Mouse (Mus musculus) spleen, adult 18-20 months (tissue): ENCODE measurements around the gene Pappa2.
A peak's percentile ranks its signal among the peaks of the same experiment; 100 is the strongest.

ENCODE experiments used
- DNase-seq, 2 experiments: peaks; one replicate each; pipeline ENCODE4 v3.0.0; 2022; ENCODE audit warnings: mixed read lengths in 2 of 2

Gene Pappa2

DNA sequence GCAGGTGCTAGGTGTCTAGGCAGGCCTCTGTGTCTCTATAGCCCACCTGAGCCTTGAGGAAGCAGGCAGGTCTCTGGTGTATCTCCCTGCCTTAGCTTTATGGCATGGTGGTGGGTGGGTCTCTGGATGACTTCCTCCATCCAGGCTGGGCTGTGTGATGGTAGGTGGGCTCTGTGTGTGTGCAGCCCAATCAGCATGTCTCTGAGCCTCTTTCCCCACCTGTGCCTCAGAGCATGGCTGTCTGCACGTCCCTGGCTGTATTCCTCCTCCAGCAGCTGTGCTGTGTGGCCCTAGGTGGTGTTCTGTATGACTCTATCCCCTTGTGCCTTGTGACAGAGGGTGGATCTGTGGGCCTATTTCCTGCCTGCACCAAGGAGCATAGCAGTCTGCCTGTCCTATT is at the start of gene Pappa2:
Gene Pappa2 (minus strand): TSS at position 101 of the 400 bp plus-strand sequence.
- DNase-seq = no peak

DNA sequence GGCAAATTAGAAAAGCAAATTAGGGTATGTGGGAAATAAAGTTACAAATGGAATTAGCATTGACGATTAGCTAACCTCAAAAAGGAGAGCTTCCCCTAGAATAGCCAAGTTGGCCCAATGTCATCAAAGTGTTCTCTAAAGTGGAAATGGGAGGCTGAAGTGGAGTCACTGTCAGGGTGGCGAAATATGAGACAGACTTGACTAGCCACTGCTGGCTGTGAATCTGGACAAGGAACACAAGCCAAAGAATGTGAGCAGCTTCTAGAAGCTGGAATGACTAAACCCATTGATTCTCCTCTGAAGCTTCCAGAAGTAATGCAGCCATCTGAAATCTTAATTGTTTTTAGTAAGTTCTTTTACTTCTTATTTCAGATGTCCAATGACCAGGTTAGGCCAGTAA is 48.8 kb upstream of the Pappa2 start:
- no peak for DNase-seq

DNA sequence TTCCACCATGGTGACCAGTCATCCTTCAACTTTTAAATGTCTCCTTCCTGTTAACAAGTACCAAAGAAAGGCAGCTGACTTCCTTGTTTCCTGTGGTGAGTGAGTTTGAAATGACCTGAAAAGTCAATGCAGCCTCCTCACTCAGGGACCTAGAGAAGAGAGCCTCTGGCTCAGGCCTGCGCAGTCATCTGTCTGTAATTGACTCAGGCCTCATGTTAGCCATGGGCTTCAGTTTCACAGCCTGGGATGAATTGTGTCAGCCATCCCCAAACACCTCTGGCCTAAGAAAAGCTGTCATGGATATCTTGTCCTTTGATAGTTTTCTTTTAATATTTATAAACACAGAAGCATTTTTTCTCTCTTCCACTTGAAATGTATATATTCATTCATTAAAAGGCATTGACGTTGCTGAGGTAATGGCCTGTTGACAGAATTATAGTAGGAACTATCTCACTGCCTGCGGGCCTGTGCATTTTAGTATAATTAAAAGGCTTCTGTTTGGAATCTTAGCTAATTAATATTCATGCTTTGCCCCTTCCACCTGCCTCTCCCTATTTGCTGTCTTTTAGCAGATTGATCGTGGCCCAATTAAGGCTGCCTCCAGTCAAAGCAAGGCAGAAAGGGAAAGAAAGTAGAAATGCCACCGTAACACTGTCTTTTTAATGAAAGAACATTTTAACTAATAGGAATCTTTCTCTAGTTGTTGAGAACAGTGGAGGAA is 34.8 kb upstream of the Pappa2 start:
- no peak for DNase-seq

DNA sequence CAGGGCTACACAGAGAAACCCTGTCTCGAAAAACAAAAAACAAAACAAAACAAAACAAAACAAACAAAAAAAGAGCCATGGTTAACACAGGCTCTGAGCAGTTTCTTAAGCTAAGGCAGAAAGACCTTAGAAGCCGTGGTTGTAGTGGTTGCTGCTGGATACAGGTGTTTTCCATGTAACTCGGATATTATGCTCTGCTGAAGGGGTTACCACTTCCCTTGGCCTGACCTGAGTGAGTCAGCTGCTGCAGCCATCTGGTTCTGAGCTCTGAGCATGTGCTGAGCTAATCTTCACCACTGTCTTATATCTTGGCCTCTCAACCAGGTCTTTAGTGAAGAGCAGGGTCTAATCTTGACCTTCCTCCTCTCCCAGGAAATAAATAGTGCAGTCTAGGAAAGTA is 6.8 kb upstream of the Pappa2 start:
- DNase-seq = no peak

DNA sequence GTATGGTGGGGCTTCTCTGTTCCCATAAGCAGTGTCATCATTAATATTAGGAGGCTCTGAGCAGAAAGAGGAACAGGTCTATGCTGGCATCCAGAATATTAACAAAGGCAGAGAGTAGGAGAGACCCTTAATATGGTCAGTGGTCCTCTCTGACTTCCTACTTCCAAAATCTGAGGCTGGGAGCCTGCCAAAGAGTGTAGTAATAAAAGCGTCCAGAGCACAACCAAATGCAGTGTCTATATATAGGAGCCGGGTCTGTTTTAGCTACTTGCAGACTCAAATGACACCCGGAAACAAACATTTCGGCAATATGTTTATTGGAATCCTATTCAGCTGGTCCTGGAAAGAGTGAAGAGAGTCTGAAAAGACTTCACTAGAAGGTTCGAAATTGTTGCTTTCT is 17.9 kb downstream of the Pappa2 start:
- DNase-seq = no peak

DNA sequence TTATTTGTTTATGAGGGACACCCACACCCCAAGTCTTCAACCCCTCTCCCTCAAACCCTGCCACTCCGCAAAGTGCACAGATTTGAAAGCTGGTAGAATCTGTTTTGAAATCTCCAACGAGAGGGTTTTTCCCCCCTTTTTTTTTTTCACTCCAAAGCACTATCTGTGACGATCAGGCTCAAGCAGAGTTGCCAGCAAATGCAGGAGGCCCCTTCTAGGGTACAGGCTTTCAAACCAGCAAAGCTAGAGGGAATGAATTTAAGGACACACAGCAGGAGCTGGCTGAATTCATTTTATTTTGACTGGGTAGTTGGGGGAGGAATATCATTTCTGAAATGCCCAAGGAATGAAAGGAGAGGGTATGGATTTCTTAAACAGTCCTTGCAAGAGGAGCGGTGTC is 19.3 kb downstream of the Pappa2 start:
- DNase-seq = no peak

DNA sequence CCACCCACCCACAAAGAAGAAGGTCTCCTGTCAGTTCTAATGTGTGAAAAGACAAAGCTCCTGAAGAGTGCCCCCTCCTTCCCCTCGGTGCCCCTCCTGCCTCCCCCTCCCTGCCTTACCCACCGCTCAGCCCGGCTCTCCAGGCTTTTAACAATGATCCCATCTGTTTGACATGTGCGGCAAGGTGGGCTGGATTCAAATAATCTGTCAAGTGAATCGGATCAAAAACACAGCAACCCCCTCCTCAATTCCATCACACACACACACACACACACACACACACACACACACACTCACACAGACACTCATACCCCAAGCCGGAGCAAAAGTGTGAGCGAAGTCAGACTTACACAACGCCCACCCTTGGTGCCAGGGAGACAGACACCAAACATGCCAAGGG is 19.7 kb downstream of the Pappa2 start:
- DNase-seq = no peak

DNA sequence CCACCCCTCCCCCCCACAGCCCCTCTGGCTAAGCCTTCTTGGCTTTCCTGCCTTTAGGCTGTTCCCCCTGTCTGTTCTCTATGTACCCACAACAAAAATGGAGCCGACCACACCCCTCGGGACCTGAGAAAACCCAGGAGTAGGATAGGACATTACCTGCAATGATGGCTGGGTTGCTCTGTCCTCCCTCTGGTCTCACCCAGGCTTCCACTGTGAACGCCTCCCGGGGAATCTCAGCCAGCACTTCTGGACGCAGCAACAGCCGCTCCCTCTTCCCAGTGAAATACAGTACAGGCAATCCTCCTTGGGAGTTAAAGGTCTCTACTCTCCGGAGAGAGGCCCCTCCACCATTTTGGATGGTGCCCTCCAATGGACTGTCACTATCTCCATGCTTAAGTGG is 23.9 kb downstream of the Pappa2 start:
- no peak for DNase-seq

DNA sequence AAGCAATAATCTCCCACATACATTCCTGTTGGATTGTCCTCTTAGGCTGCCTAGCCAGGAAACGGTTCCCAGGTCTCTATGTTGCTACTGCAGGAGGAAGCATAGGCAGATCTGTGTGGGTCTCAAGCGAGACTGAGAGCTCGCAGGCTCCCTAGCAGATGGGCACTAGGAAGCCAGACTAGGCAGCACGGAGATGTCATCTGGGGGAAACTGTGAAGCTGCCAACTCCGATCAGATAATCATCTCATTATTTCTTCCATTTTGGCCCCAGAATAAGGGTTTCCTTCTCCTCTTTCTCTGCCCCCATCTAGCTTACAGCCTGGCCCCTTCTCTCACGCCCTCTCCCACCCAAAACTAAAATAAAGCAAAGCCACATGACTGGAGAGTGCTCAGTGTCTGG is 25.5 kb downstream of the Pappa2 start:
- DNase-seq = no peak

DNA sequence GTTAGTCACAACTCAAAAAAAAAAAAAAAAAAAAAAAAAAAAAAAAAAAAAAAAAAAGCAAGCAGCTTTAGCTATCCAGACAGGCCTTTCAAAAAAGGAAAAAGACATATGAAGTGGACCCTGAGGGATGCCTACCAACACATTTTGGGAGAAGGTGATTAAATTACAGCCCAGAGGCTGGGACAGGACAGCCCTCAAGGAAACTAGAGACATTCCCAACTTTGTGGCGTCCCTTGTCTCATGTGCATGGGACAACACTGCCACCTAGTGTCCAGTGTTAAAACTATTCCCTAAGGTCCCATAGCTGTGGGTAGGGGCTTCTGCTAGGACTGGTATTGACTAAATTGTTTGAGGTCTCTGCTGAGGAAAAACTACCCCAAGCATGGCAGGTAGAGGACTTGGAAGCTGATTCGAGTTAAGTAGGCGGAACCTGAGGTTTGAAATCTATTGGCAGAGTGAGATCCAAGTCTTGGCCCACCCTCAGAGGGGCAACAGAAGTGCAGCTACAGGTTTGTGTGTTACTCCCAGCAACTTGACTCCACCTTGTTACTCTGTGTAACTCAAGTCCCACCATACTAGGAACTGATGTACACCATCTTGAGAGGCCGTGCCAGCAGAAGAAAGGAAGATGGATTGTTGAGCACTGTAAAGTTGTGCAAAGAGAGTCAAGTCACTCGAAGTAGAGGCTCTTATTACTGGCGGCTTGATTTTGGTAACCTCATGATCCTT is 26.6 kb downstream of the Pappa2 start:
- peak in 1 of 2 experiments; percentile 19 for DNase-seq

DNA sequence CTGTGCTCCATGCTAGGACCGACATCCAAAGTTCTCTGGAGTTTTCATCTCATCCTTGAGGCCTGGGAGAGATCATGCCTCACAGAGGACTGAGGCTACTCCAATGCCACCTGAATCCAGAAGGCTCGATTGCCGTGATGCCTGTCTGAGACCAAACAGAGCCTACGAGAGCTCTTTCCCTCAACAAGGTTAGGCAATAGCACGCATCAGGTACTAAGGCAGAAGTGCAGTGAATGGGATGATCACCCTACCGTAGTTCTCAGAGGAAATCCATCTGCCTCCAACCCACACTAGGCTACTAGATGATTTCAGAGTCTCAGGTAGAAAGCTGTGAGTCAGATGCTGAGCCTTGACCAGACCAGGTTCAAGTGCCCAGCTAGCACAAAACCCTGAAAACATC is 31.2 kb downstream of the Pappa2 start:
- DNase-seq = no peak

DNA sequence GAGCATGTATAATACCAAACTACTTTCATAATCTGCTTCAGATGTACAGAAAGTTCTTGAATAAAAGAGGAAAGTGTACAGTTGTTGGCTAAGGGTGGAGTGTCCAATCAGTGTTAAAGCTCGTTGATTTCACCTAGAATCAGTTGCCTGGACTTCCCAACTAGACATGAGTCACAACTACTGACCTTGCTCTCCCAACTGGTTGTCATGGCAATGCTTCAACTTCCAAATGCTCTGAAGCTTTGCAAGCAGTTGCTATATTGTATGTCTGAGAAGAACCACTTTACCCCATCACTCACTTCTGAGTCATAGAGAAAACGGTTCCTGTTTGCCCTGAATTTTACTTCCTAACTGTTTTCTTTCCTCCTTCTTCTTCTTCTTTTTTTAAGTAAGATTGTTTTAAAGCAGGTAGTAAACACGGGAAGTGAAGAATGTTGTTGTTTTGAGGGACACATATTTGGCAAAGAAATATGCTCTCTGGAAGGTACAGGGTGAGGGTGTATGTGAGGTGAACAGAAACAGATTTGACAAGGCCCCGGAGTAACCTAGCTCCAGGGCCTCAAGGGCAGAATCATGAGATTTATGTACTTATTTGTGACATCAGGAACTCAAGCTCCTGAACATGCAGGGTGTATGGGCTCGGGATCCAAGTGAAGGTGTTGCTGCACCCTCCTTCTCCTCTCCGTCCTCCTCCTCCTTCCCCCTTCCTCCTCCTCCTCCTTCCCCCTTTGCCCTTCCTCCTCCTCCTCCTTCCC is 32.1 kb downstream of the Pappa2 start:
- DNase-seq = no peak

DNA sequence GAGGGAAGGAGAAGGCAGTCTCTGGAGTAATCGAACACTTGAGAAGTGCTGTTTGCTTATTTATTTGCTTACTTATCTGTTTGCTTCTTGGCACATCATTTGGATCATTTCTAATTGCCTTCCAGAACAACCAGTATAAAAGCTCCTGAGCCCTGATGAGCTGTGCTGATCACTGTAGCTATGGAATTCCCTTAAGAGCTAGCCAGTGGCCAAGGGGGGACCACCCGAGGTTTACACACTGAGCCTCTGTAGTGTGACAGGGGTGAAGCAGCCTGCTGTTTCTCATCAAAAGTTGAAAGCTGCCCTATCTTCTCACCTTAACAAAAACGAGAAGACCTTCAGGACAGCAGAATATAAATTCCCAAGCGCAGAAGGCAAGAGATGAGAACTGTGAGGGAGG is 35.4 kb downstream of the Pappa2 start:
- DNase-seq = no peak

DNA sequence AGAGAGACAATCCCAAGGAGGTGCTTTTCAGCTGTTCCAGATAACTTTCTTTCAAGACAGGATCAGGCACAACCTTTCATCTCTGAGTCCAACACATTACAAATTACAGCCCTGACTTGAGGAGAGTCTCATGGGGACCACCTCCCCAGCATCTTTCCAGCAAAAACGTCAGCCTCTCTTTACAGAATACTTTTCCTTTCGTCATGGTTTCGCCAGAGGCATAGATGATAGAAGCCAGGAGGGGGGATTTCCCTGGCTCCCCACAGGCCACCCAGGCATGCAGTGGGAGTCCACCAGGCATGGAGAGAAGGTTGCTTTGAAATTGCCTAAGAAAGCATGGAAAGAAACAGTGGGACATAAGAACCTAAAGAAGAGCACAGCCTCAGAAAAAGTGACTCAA is 37.4 kb downstream of the Pappa2 start:
- no peak for DNase-seq

DNA sequence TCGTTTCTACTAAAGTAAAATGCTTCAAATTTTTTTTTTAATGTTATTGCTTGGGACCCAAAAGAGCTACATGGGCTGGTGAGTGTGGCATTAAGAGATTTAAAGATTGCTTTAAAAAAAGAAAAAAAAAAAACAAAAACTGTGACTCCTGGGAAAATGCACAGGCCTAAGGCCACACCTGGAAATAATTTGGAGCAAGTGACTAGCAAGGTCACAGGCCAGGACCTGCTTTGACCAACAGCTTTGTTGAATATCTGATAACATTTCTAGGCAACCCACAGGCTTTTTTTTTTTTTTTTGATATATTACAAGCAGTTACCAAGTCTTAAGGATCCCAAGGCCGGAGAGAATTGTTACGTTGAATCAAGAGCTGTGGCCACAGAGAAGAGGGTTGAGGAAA is 39.3 kb downstream of the Pappa2 start:
- DNase-seq = no peak

DNA sequence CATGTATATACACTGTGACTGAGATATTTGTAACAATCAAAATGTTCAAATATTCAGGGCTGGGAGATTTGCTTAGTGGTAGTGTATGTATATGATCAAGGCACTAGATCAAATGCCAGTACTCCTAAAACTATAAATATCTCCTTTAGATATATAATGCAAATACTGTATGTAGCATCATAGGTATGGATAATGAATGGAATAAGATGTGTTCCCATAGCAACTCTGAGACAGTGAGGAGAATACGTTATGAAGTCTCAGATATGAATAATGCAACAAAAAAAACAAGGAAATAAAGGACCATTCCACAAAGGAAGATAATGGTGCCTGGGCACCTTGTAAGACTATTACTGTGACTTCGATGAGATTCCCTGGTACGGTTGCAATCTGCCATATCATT is 45.8 kb downstream of the Pappa2 start:
- DNase-seq = no peak

DNA sequence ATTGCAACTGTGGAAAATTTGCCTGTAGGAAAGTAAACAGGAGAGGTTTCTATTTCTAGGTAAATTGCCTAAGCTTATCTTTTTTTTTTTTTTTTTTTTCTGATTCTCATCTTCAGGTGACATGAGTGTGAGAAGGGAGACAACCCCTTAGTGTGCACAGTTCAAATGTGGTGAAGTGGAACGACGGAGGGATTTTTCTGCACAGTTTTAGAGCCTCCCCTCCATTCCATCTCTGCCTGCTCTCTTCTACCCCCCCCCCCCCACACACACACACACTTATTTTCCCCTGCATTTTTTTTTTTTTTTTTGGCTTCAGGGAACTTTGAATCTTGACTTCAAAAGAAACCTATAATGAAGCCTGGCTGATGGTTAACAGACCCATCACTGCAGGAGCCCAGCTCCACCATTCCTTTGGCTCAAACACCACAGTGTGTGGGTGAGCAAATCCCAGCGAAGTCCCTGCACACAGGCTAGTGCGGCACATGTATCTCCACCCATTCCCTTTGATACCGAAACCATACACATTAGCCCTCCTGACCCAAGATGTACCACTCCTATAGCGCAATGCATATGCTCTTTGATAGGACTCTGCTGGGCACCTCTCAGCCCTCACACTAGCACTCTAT is 49.0 kb downstream of the Pappa2 start:
- no peak for DNase-seq

DNA sequence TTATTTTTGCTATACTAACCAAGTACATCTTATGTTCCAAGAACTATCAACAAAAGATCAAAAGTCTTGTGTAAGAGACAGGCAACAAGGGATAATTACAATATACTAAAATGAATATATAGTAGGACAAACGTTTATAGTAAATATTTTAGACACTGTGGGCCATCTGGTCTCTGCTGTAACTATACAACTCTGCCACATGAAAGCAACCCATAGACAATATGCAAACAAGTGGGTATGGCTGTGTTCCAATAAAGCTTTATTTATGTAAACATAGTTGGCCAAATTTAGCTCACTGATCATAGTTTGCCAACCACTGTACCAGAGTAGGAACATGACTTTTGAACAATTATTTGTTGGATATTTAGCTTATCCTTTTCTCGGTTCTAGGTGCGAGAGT is 50.9 kb downstream of the Pappa2 start:
- DNase-seq = no peak

DNA sequence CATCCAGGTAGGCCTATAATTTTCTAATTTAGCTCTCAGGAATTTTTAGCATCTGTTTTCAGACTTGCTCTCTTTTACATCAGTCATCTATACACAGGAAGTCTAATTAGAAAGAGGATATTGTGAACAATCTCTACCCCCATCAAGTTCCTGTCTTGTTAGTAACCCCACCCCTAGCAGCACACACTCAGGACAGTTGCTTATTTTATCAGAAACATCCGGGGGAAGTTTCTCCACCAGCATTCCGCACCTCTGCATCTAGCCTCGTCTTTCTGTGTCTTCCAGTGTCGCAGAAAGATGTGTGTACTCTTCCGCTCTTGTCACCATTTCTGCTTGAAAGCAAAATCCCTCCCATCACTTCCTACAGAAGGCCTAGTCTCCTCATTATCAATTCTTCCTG is 59.8 kb downstream of the Pappa2 start:
- no peak for DNase-seq

DNA sequence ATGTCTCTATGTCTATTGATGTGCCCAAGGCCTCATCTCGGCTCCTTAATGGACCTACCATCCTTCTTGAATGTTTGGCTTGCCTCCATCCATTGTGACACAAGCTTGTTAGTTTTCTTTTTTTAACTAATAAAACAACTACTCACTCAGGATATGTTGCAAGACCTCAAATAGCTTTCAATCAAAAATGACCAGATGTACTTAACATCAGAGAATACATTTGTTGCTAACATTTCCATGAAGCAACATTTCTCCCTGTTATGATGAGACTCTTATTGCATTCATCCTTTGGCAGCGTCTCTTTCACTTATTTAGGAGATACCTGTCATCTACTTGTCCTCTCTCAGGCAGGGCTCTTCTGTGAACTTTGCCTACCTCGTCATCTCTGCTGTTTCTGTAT is 61.4 kb downstream of the Pappa2 start:
- DNase-seq = no peak

DNA sequence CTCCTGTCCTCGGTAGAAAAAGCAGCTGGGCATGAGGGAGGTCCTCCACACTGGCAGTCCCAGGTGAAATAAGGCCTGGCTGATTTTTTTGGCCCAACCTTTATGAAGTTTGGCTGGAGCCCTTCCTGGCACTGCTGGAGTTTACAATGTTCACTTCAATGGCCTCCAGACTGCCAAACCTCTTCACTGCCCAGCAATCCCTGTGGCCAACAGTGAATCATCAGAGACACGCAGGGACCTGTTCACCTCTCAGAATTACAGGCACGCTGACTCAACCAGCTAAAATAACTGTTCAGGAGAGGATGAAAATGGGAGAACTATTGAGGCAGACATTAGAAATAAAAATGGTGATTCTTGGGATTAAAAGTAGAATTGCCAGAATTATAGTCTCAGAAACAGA is 63.2 kb downstream of the Pappa2 start:
- no peak for DNase-seq

DNA sequence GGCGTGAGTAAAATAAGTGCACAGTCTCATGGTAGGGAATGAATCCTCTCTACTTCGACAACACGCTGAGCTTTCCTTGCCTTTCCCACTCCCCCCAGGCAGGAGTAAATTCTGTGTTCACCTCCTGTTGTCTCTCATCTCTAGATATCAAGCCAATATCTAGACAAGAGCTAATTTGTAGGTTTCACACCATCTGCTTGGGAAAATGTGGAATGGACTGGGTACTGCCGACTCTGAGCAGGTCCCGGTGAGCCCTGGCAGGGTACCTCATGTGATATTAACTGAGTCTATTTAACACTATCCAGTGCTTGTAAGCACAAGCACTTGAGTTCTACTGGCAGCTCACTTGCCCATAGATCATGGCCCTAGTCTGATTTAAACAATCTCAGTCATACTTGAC is 64.7 kb downstream of the Pappa2 start:
- no peak for DNase-seq

DNA sequence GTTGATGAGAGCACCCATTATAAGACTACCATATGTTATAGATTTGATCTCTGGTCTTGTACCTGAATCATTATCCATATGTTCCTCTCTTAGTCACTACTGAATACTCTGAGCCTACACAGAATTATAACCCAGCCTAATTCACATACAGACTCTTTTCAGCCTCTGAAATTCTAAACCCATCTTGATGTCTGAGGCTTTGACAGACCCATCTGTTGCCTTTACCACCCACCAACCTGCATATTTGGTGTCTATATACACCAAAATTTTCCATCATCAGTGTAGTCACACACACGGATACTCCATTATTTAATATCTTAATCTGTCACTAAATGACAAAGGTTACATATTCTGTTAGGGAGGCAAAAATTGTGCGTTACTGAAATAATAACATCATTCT is 69.6 kb downstream of the Pappa2 start:
- no peak for DNase-seq

DNA sequence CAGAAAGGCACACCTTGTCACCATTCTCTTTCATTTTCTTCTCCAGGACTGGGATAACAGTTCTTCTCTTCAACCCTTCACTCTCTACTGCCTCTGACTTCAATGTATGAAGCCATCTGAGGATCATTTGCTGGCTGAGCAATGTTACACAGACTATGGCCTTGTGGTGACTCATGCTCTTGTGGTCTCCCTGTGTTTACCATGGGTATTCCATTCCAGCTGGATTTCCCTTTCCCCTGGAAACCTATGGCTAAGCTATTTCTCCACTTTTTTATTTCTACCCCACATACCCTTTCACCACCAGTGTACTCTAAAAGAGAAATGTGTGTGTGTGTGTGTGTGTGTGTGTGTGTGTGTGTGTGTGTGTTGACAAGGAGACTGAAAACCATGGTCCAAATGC is 83.0 kb downstream of the Pappa2 start:
- DNase-seq = no peak
